Comparison of ENCODE assay signal across 9 mouse cellular contexts in genomic region chr2:170837824-170838557, GRCm38 (mm10).
DNase-seq lines count a peak whose midpoint lies in the region; ATAC-seq and TF ChIP-seq lines count a peak whose summit lies in the region.
"Had no signal": no experiment of that assay in that cellular context is flagged by ENCODE, and none has a peak within 500 bp of the region (broad histone marks: within the 10 kb centered on the region; RNA-seq: fewer than 3 reads in every experiment).

No protein-coding gene starts in this region.

- H3K27me3 ChIP-seq in ES-Bruce4 (ENCODE audit: control insufficient read depth, insufficient read depth, low read length, poor library complexity, severe bottlenecking), result no peaks in the 10 kb centered on the region
- peaks cover 51% of the 10 kb centered on the region for H3K27me3 ChIP-seq in hindbrain, embryonic 10.5 days (ENCODE audit: insufficient read depth, poor library complexity, severe bottlenecking)
- no peaks in the 10 kb centered on the region for H3K27me3 ChIP-seq in liver, embryonic 15.5 days
- H3K27me3 ChIP-seq: Patski had no signal

- WGBS in hindbrain, embryonic 10.5 days, result 13% methylated on average over 12 of the region's 12 CpGs
- WGBS in liver, embryonic 15.5 days (ENCODE audit: insufficient replicate concordance), result 56% methylated on average over 12 of the region's 12 CpGs

- no peak overlapping the region for H3K9ac ChIP-seq in ES-Bruce4 (ENCODE audit: low read depth, poor library complexity, severe bottlenecking)
- H3K9ac ChIP-seq in liver, embryonic 15.5 days, result no peak overlapping the region

- no peak for TF ChIP-seq CTCF in ES-Bruce4 (IDR thresholded peaks at IDR 0.05; ENCODE audit: low read depth, low read length)

- H3K4me1 ChIP-seq in ES-Bruce4 (ENCODE audit: control insufficient read depth, insufficient read depth, low read length), result peaks cover 2% of the 10 kb centered on the region
- H3K4me1 ChIP-seq in hindbrain, embryonic 10.5 days (replicated peaks), result peaks cover 41% of the 10 kb centered on the region
- H3K4me1 ChIP-seq in liver, embryonic 15.5 days (replicated peaks), result no peaks in the 10 kb centered on the region

- TF ChIP-seq EP300 in ES-Bruce4 (IDR thresholded peaks at IDR 0.05; ENCODE audit: insufficient read depth, low read depth, low read length), result peak; percentile 59; the same call in 1 of the 2 replicates

- H3K36me3 ChIP-seq in ES-Bruce4 (ENCODE audit: control insufficient read depth, insufficient read depth, low read length, poor library complexity, severe bottlenecking), result no peaks in the 10 kb centered on the region
- H3K36me3 ChIP-seq in hindbrain, embryonic 10.5 days, result no peaks in the 10 kb centered on the region
- H3K36me3 ChIP-seq in liver, embryonic 15.5 days (replicated peaks), result no peaks in the 10 kb centered on the region

- no peak overlapping the region for H3K4me2 ChIP-seq in liver, embryonic 15.5 days

- 0 out of 2 replicates have a peak, but pooled peaks have one; percentile 18 for ATAC-seq in liver, embryonic 15.5 days (ENCODE audit: insufficient read depth)
- ATAC-seq in megakaryocyte progenitor cell, adult 5-6 weeks (replicated peaks; ENCODE audit: poor library complexity), result no peak
- ATAC-seq: Patski had no signal

- H3K27ac ChIP-seq in ES-Bruce4 (ENCODE audit: insufficient read depth, low read length), result no peak overlapping the region
- peak overlapping the region; percentile 82 for H3K27ac ChIP-seq in hindbrain, embryonic 10.5 days
- no peak overlapping the region for H3K27ac ChIP-seq in liver, embryonic 15.5 days (replicated peaks)

- H3K4me3 ChIP-seq in ES-Bruce4 (ENCODE audit: low read depth, low read length), result no peak overlapping the region
- H3K4me3 ChIP-seq in hindbrain, embryonic 10.5 days, result no peak overlapping the region
- no peak overlapping the region for H3K4me3 ChIP-seq in liver, embryonic 15.5 days (replicated peaks)

- no peak for TF ChIP-seq POLR2A in ES-Bruce4 (IDR thresholded peaks at IDR 0.05; ENCODE audit: insufficient read depth, low read length)

- H3K9me3 ChIP-seq in ES-Bruce4 (replicated peaks; ENCODE audit: control insufficient read depth, insufficient read depth, low read length, poor library complexity, severe bottlenecking), result no peaks in the 10 kb centered on the region
- no peaks in the 10 kb centered on the region for H3K9me3 ChIP-seq in hindbrain, embryonic 10.5 days
- 0 out of 2 replicates have a peak, but pooled peaks cover 4% of the 10 kb centered on the region for H3K9me3 ChIP-seq in liver, embryonic 15.5 days (replicated peaks)

- peak; percentile 13 for DNase-seq in adrenal gland, postnatal 25 days
- DNase-seq in hindbrain, embryonic 10.5 days (ENCODE audit: low spot score), result peak; percentile 80
- peak; percentile 18 for DNase-seq in ovary, postnatal 36 days (ENCODE audit: low spot score)
- DNase-seq in layer of hippocampus, postnatal 10 days (ENCODE audit: low spot score in 2 of 2), result no peak
- DNase-seq in thymus, postnatal 0 days (ENCODE audit: low spot score), result no peak

Comparison
In these comparisons a context has a peak if more than half of its experiments do, and no peak if none do; other contexts are left out.
1. DNase-seq: peak in adrenal gland, postnatal 25 days (single experiment), hindbrain, embryonic 10.5 days (single experiment) and ovary, postnatal 36 days (single experiment); none in layer of hippocampus, postnatal 10 days (0 of 2) and thymus, postnatal 0 days (single experiment).